Mouse (Mus musculus) Muller cell, postnatal 12 days (primary cell): Measurements from ENCODE around the gene Tmem236.
"Not testable (repeated sequence)": the region's sequence is repeated elsewhere in the genome, so short reads cannot be mapped to it uniquely, and the experiment has no call there.

Experiments used
- DNase-seq: peaks from one replicate; pipeline ENCODE4 v3.0.0-alpha.2; 2015; ENCODE audit errors: inconsistent ontology term

Tmem236 gene

DNA sequence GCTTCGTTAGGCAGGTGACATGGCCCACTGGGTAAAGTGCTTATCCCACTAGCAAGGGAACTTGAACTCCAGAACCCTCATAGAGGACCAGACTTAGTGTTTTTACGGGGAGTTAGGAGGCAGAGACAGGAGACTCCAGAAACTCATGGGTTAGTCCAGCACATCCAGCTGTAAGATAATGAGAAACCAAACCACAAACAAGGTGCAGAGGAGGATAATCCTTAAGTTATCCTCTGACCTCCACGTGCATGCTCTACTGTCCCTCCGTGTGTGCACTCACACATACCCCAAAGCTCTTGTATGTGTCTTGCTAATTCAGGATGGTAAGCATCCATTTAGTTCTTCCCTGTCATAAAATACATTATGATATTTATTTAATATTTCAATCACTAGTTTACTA lies 17.3 kb downstream of the Tmem236 start:
- no peak for DNase-seq

DNA sequence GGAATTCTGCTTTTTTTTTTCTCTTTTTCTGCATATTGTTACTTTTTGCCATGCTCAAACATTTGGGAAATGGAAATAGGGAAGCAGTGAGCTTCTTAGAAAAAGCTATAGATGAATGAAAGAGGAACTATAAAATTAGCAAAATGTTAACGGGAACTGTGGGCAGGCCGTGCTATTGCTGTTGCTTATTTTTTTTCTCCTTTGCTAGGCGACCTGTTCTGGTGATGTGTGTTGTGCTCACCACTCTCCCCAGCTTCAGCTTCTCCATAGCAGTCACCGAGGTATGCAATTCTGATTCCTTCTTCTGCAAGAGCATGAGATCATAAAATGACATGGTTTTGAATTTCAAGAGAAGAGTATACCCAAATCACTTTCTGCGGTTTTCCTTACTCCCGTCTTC lies 17.7 kb downstream of the Tmem236 start:
- DNase-seq = no peak

DNA sequence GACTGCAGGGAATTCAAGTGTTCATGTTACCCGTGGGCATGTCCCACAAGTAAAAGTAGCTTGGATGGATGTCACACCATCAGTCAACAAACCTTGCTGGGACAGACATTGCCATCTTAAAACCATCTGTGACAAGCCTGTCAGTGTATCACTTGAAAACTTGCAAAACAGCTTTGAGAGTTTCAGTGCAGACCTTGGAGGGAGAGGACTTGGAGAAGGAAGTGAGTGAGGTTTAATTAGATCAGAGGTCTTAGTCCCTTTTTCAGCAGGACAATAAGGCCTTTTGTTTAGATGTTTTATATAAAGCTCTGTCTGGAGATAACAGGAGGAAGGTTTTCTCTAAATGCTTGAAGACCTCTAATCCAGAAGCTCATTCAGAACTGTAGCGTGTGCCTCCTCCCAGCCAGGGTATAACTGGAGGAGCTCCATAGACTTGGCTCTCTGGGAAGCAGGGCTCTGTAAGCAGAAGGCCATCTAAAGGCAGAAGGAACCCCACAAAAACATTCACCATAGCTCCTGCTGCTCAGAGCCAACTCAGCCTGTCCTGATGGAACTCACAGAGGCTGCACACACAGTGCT lies 24.1 kb downstream of the Tmem236 start:
- not testable (repeated sequence) for DNase-seq

DNA sequence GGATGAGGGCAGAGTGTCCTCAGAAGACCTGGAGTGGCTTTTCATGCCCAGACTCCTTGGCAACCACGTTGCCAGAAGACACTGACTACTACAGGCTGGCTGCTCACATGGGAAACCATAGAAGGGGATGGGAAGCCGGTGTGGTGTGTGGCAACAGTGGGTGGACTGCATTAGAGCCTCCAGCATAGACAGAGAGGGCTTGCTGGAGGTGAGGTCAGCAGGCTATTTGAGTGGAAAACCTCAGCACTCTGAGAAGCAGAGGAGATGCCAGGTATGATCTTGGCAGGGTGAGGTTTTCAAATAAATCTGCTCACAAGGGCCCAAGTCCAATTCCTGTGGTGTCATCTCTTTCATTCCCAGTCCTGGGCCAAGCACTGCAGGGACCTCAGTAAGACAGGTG lies 25.3 kb downstream of the Tmem236 start:
- DNase-seq = peak; percentile 4

DNA sequence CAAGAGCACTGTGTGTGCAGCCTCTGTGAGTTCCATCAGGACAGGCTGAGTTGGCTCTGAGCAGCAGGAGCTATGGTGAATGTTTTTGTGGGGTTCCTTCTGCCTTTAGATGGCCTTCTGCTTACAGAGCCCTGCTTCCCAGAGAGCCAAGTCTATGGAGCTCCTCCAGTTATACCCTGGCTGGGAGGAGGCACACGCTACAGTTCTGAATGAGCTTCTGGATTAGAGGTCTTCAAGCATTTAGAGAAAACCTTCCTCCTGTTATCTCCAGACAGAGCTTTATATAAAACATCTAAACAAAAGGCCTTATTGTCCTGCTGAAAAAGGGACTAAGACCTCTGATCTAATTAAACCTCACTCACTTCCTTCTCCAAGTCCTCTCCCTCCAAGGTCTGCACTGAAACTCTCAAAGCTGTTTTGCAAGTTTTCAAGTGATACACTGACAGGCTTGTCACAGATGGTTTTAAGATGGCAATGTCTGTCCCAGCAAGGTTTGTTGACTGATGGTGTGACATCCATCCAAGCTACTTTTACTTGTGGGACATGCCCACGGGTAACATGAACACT lies 26.6 kb downstream of the Tmem236 start:
- DNase-seq = not testable (repeated sequence)

DNA sequence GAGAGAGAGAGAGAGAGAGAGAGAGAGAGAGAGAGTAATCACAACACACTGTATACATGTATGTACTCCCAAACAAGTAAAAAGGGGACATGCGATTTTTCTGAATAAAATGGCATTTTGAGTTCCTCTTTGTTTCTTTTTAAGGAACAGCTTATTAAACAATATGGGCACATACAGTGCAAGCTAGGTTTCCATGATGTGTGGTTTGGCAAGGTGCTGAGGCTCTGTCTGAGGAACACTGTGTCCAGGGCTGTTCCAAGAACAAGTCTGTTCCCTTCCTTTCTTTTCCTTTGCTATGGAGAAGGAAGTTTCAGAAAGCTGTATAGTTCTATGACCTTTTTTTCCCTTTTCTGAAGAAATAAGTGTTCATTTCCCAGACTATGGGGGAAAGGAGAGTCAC lies 30.0 kb downstream of the Tmem236 start:
- no peak for DNase-seq

DNA sequence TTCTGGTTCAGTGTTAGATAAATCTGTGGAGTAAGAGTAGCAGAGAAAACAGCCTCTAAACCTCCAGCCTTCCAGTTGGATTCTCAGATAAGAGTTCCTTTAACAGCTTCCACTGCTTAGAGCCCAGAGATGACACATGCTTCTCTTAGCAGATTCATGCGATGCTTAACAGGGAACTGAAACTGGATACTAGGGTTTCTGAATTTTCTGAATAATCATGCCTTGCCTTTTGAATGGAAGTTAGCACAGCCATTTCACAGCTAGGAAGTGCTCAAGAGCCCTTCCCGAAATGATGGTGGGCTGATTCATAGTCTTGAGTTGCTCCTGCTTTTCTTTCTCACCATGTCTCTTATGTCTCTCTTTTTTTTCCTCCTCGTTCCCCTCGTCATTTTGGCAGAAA lies 32.5 kb downstream of the Tmem236 start:
- no peak for DNase-seq

DNA sequence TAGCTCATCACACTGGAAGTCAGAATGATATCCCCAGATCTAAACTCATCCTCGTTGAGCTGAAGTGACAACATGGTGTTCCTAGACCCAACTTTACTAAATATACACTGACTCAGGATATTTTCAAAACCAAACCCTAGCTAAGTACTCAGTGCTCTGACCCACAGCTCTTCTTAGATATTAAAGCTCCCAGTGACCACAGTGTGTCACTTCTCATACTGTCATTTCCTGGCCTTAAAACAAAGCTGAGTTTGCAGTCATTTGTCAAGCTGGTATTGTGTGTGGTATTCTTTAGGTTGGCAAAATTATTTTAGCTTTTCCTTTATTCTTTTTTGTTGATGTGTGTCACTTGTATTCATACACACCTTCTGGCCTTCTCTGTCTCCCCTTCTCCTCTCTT lies 36.4 kb downstream of the Tmem236 start:
- no peak for DNase-seq

DNA sequence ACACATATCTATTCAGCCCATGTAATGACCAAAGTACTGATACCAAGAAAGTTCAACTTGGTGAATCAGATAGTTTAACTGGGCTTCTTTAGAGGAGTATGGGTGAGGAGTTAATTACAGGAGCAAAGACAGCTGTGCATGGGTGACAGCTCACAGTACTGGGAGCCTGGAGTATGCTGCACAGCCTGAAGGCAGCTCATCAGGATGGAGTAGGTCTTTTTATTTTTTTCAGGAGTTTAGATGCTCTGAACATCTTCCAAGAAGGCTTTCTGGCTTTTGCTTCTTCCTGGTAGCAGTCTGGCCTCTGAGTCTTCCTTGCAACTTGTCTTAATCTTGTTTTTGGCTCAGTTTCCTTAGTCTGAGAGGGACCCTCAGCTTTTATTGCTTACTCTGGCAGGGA lies 37.3 kb downstream of the Tmem236 start:
- DNase-seq = no peak

DNA sequence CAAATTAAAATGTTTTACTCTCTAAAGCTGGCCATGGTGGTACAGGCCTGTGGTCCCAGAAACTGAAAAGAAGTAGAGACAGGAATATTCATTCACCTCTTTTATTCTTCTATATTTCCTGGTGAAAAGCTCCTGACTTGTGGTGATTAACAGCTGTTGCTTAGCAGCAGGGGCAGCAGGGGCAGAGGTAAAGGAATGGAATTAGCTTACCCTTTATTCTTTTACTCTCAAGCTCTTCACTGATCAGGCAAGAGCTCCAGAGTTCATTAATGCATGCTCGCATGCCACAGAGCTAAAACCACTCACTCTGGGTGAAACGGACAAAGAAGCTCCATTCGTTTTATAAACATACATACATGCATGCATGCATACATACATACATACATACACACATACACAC lies 40.4 kb downstream of the Tmem236 start:
- DNase-seq = no peak

DNA sequence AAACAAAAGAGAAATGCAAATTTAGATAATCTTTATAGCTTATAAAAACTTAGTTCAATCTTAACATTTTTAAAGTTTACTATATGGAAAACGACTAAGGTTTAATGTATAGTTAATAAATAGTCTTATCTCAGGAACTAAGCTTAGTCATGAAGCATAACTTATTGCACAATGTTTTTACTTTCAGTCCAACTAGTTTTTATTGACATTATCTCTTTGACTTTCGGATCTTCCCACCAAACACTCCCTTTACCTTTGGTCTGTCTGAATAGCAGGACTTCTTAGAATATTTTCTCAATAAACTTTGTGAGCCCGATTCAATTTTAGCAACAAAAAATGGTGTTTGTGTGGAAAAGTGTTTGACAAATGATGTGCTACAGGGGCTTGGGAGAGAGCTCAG lies 42.3 kb downstream of the Tmem236 start:
- no peak for DNase-seq

DNA sequence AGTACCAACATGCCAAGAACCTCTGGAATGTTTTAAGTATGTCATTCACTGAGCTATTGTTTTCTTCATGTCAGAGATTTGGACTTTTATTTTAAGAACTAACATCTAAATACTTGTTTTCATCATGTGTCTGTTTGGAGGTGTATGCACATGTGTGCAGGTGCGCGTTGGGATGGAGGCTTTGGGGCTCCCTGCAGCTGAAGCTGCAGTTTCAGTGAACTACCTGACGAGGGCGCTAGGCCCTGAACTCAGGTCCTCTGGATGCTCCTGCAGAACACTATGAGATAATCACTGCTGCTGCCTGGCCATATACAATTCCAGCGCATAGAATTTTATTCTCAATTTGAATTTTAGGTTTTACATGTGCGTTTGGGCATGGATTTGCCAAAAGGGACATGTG lies 43.8 kb downstream of the Tmem236 start:
- DNase-seq = no peak

DNA sequence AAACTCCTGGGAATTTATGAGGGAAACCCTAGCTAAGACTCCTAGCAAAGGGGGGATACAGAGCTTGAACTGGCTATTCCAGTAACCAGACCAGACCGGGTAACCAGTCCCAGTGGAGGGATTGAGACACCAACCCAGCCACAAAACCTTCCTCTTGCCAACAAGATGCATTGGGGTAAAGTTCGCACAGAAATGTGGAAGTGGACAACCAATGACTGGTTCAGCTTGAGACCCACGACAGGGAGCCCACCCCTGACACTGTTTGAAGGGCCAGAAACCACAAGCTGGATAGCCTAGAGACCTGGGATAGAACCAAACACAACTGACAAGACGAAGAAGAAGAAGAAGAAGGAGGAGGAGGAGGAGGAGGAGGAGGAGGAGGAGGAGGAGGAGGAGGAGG lies 50.1 kb downstream of the Tmem236 start:
- no peak for DNase-seq

DNA sequence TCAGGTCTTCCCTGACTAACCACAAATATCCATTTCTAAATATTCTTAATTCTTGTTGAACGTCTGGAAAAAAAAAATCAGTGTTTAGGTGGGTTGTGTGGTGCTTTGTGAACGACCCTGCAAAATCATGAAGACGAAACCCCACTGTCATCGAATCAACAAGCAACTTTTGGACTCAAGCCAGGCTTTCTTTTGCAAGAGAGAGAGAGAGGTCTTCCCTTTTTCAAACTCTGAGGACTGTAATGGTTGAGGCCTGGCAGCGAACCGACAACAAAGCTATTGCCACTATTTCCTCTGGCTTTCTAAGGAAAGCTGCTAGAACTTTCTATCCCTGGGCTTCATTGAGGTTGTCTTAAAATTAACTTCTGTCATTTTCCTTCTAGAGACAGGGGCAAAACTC lies 54.2 kb downstream of the Tmem236 start:
- DNase-seq = no peak

DNA sequence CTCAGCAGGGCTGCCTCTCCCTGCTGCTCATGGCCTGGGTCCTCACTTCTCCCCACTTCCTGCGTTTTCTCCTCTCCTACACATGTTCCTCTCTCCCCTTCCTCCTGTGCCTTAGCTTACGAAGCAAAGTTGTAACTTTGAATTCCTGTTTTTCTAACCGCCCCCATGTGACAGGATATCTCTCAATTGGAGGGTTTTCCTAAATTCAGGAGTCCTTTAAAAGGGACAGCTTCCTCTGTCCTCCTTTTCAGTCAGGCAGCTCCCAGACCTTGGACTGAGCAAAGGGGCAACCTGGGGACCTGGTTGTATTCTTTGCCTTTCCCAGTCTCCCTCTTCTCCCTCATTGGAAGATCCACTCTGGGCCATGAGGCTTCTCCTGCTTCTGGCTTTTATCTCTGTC lies 54.8 kb downstream of the Tmem236 start, which contains the start of gene Mrc1:
Gene Mrc1, plus strand, starts transcription at position 244 of the 400 bp plus-strand sequence.
- DNase-seq = no peak

DNA sequence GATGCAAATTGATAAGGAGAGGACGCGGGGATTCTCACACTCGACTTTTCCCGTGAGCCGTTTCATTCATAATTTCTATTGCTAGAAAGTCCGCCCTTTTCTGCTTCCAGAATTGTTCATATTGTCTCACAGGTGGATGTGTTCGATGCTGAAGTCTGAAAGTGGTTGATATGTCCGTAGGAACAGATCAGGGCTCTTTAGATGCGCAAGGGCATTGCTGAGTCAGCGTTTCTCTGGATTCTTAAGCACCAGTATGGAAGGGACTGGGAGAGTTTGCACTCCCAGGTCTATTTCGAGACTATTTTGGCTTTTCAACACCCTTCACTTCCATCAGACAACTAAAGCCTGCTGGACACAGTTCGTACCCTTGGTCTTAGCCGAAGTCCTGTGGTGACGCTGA lies 55.7 kb downstream of the Tmem236 start:
- DNase-seq = no peak

DNA sequence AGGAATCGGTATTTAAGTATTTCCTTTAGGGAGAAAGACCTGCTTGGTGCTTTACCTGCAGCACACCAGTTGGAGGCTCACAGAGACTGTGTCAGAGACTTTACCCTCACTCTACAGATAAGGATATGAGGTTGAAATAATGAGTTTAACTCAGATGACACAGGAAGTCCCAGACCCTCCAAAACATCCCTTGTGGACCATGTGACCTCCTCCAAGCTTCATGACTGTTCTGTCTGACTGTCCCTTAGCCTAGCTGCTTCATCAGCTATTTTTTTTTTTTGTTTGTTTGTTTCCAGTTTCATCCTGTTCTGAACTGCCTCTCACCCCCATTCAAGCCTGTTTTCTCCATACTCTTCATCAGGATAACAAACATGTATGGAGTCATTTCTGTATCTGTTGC lies 58.6 kb downstream of the Tmem236 start:
- no peak for DNase-seq

DNA sequence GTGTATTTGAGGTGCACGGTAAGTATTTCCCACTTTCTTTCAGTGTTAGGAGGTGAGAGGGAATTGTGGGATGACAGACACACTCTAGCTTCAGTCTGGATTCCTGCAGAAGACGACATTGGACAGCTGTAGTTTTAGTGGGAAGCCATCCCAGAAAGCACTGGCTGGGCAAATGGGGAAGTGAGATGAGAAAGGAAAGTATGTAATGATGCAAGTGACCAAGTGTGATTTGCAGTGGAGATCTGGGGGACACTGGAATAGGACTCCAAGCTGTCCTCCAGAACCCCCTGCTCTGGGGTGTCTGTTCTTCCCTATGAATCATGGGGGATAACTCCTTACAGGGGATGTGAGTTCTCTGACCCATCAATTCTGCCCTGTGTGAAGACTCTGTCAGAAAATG lies 59.7 kb downstream of the Tmem236 start:
- DNase-seq = no peak

DNA sequence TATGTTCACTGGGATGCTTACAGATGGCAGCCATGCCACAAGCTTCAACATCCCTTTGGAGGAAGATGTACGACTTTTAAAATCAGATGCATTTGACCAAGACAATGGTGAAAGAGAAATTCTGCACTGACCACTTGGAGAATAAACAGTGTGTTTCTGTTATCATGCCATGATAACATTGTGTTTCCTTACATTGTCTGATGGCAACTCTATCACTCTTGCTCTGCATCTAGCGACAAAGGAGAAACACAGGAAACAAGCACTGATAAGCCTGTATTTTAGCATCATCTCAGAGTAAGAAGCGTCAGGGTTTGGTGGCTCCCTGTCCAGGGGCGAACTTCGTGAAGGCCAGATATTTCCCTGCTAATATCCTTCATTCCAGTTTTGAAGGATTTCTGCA lies 61.0 kb downstream of the Tmem236 start:
- no peak for DNase-seq

DNA sequence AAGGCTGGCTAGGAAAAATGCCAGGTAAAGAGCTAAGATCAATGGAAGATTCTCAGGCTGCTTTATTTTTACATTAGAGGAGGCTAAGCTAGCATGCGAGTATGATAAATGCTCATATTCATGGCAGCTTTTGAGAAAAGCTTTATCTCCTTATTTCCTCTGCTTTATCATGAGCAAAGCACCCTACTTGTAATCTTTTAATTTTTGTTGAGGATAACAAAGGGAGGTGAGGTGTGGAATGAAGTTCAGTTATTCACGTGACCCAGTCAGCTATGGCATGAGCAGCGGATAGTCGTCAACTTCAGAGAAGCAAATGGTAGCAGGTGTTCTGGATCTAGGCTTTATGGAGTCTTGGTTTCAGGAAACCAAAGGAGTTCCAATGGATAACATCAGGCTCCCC lies 62.6 kb downstream of the Tmem236 start:
- DNase-seq = no peak

DNA sequence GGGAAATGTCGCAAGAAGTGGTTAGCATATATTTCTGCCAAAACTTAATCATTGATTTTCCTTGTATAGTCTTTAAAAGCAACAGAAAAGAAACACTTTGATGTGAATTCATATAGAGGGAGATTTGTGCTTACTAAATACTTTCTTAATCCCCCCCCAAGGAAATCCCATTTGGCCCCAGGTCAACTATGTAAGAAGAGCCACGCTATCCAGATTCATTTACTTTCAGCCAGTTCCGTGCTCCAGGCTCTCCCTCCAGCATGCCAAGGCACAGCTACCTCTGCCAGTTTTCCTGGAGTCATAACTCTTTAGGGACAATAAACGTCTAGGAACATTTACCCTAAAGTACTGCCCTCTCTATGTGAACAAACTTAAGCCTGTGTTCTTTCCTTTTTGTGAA lies 63.4 kb downstream of the Tmem236 start:
- no peak for DNase-seq

DNA sequence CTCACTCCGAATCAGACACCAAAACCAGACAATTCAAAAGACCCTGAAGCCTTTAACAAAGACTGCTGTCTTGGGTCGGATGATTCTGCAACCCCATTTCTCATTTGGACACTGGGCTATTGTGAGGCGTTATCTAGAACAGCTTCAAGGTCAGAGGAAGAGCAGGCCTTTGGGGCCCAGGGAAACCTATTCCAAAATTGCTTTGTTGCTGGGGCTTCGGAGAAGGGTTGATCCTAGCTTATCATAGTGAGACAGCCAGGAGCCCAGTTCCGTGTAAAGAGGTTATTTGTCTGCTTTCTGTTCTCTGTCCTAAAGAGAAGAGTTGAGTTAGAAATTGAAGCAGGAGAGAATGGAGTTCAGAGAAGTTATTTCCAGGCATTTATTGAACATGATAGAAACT lies 64.8 kb downstream of the Tmem236 start:
- DNase-seq = no peak

DNA sequence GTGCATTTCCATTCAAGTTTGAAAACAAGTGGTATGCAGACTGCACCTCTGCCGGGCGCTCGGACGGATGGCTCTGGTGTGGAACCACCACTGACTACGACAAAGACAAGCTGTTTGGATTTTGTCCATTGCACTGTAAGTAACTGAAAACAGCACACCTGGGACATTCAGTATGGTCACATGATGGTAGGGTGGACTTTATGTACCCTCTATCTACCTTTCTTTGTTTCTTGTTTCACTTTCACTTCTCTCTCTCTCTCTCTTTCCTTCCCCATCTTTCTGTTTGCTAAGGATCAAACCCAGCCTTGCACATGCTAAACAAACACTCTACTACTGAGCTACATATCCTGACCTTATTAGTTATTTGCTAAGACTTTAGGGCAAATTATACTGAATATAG lies 69.8 kb downstream of the Tmem236 start:
- no peak for DNase-seq

DNA sequence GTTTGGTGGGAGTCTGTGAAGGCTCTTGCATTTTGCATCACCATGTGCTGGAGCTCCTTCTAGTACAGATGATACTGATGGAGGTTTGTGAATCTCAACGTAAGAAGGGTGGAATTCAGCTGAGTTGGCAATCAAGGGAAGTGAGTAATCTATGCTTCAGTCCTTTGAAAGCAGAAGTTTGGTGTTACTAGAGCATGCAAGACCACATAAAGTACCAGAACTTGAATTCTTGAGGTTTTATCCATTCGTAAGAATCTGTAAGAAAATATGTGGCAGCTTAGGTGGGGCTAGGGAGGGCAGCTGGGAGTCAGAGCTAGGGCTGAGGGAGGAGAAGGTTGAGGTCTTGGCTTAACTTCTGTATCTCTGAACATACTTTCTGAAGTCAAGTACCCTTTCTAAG lies 70.3 kb downstream of the Tmem236 start:
- DNase-seq = no peak
